ENCODE assay signal across 9 mouse cellular contexts in the genomic region with DNA sequence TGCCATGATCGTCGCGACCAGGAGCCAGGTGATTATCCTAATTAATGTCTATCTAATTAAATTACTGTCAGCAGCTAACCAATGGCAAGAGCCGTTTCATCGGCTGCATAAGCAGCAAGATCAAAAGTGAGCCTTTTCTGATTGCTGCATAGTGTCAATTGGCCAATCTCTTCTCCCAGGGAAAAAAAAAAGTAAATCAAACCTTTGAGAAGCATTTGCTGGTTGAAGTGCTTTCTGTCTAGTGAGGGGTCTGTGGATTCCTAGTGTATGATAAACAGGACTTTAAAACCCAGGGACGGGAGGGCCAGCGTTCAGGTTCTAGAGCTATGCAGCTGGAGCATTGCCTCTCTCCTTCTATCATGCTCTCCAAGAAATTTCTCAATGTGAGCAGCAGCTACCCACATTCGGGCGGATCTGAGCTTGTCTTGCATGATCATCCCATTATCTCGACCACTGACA. TPM values are rescaled to one million over a fixed set of nuclear protein-coding genes. Genes with fewer than 3 reads are reported as not detected.
A peak's percentile ranks its signal among the peaks of the same experiment; 100 is the strongest.
DNase-seq lines count a peak whose midpoint lies in the region; ATAC-seq and TF ChIP-seq lines count a peak whose summit lies in the region.
"Had no signal": no experiment of that assay in that cellular context is flagged by ENCODE, and none has a peak within 500 bp of the region (broad histone marks: within the 10 kb centered on the region; RNA-seq: fewer than 3 reads in every experiment).

No protein-coding gene starts in this region.

- peaks cover 57% of the 10 kb centered on the region for H3K27me3 ChIP-seq in kidney, postnatal 0 days (ENCODE audit: insufficient read depth, low read length)
- H3K27me3 ChIP-seq in forebrain, embryonic 16.5 days (replicated peaks; ENCODE audit: control insufficient read depth, insufficient read depth, low read length), result peaks cover 3% of the 10 kb centered on the region

- no peak overlapping the region for H3K27ac ChIP-seq in kidney, postnatal 0 days
- H3K27ac ChIP-seq in forebrain, embryonic 16.5 days (ENCODE audit: low read length), result peak overlapping the region; percentile 98

- no peak for TF ChIP-seq CTCF in kidney, postnatal 0 days (IDR thresholded peaks at IDR 0.05; ENCODE audit: low read depth)

- ATAC-seq in kidney, postnatal 0 days (replicated peaks; ENCODE audit: low FRiP score, low read depth), result no peak
- peak; percentile 57 for ATAC-seq in forebrain, embryonic 16.5 days
- ATAC-seq in erythroblast, adult 5-6 weeks (replicated peaks; ENCODE audit: low FRiP score, poor library complexity, severe bottlenecking), result no peak

- H3K4me3 ChIP-seq in kidney, postnatal 0 days (replicated peaks; ENCODE audit: low read depth, low read length), result no peak overlapping the region
- H3K4me3 ChIP-seq in forebrain, embryonic 16.5 days (replicated peaks; ENCODE audit: low read length), result peak overlapping the region; percentile 65

- H3K9ac ChIP-seq in kidney, postnatal 0 days (ENCODE audit: low read depth, low read length), result no peak overlapping the region
- H3K9ac ChIP-seq in forebrain, embryonic 16.5 days (replicated peaks; ENCODE audit: low read depth, low read length), result peak overlapping the region; percentile 87

- no peaks in the 10 kb centered on the region for H3K4me1 ChIP-seq in kidney, postnatal 0 days (replicated peaks; ENCODE audit: insufficient read depth, low read length)
- peaks cover 16% of the 10 kb centered on the region for H3K4me1 ChIP-seq in forebrain, embryonic 16.5 days (replicated peaks; ENCODE audit: control insufficient read depth, insufficient read depth, low read length)

- peak; percentile 28 for DNase-seq in kidney, postnatal 0 days (ENCODE audit: low spot score)
- DNase-seq in kidney, postnatal 14 days, result no peak
- DNase-seq in cerebellum, postnatal 25 days, result peak; percentile 31 to 38
- DNase-seq in left cerebral cortex, postnatal 4 days, result peak; percentile 15
- DNase-seq in gastrocnemius, adult 8-10 months (ENCODE audit: low spot score in 2 of 2), result no peak
- no peak for DNase-seq in c-Kit-positive CD71-positive TER-119-positive erythroid progenitor cells, embryonic 14.5 days (ENCODE audit: low spot score)
- DNase-seq: lung, postnatal 10 days had no signal

- WGBS in kidney, postnatal 0 days, result 2% methylated on average over 10 of the region's 10 CpGs
- WGBS in forebrain, embryonic 16.5 days, result under 1% methylated on average over 10 of the region's 10 CpGs

- no peaks in the 10 kb centered on the region for H3K9me3 ChIP-seq in kidney, postnatal 0 days (replicated peaks; ENCODE audit: low read length)
- H3K9me3 ChIP-seq in forebrain, embryonic 16.5 days (ENCODE audit: control insufficient read depth, low read length), result no peaks in the 10 kb centered on the region

- 0 out of 2 replicates have a peak, but pooled peaks cover 3% of the 10 kb centered on the region for H3K36me3 ChIP-seq in kidney, postnatal 0 days (ENCODE audit: insufficient read depth, low read length)
- H3K36me3 ChIP-seq in forebrain, embryonic 16.5 days (ENCODE audit: control insufficient read depth, insufficient read depth), result no peaks in the 10 kb centered on the region

- intact Hi-C loops in left cerebral cortex, postnatal 4 days (cut with DNase I), result no loop called here

- no peak overlapping the region for H3K4me2 ChIP-seq in kidney, postnatal 0 days (ENCODE audit: low read length)
- H3K4me2 ChIP-seq in forebrain, embryonic 16.5 days (ENCODE audit: low read length), result peak overlapping the region; percentile 51

RNA-seq across cellular contexts. Expression of gene Tbr1, which starts 1.7 kb away (rescaled TPM):
- 0.04 TPM in 1 of 2 replicates, not detected in the other for polyA plus RNA-seq in kidney, postnatal 0 days (2015; fragmentation: Nextera tagmentation; extraction: Ambion mirVana)
- polyA plus RNA-seq in forebrain, embryonic 16.5 days (2015; fragmentation: Nextera tagmentation; extraction: Ambion mirVana), result 42.2 and 49.9 TPM in 2 replicates
- total RNA-seq in left cerebral cortex, postnatal 4 days (2021), result 100 to 1,000 TPM; 129 to 131 TPM
- total RNA-seq in erythroblast, adult 5-6 weeks (2015; ENCODE audit: low replicate concordance), result not detected in 2 replicates
- total RNA-seq in erythroblast, adult 5-6 weeks (2017; ENCODE audit: low replicate concordance), result not detected in 2 replicates
- not detected for total RNA-seq in gastrocnemius, adult 8-10 months (2022)

Comparison
In these comparisons a context has a peak if more than half of its experiments do, and no peak if none do; other contexts are left out.
1. DNase-seq: peak in kidney, postnatal 0 days (single experiment), cerebellum, postnatal 25 days (2 of 2) and left cerebral cortex, postnatal 4 days (single experiment); none in kidney, postnatal 14 days (single experiment), gastrocnemius, adult 8-10 months (0 of 2) and c-Kit-positive CD71-positive TER-119-positive erythroid progenitor cells, embryonic 14.5 days (single experiment).
2. RNA of gene Tbr1, which starts 1.7 kb away (total RNA-seq): 129 to 131 TPM in left cerebral cortex, postnatal 4 days; not detected in gastrocnemius, adult 8-10 months and not detected in erythroblast, adult 5-6 weeks; every median in the first group is over 100 times any median in the second.